Mouse (Mus musculus) monocyte, adult 5-6 weeks (primary cell): ENCODE data around the gene Nxnl1. TPM values are rescaled to one million over a fixed set of nuclear protein-coding genes. Genes with fewer than 3 reads are reported as not detected.
"Not testable (repeated sequence)": the region's sequence is repeated elsewhere in the genome, so short reads cannot be mapped to it uniquely, and the experiment has no call there.

ENCODE experiments used
- ATAC-seq: fragments of 153-309, 156-312 bp; replicated peaks from 2 replicates; pipeline ENCODE4 v1.8.0; 2017; ENCODE audit warnings: mild to moderate bottlenecking; ENCODE audit not compliant: low TSS enrichment, insufficient number of reproducible peaks, severe bottlenecking, poor library complexity, low FRiP score
- total RNA-seq: library from RNA; stranded (forward); fragments of 200-1000, 200-491, 200-594 nt; gene quantifications from 3 replicates; pipeline ENCODE4 v1.2.3, GENCODE M21; 2017

The Nxnl1 gene
- total RNA-seq, 1 experiment from 2014 or later: not detected

GRCm38 (mm10) chr8:71561401-71561800 lies 5.0 kb downstream of the Nxnl1 start:
- peak; percentile 42 for ATAC-seq

DNA sequence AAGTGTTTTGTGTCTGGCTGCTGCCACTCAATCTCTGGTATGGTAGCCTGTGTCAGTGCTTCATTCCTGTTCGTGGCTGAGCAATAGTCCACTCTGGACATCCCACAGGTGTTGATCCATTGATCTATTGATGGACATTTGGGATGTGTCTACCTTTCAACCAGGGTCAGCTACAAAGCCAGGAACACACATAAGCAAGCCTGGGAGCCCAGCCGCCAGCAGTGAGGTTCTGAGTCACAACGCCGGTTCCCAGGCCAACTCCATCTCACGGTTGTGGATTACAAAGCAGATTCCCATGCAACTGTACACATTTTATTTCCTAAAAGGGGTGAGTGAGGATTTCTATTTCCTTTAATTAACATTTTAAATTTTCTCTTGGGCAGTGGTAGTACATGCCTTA lies 5.6 kb downstream of the Nxnl1 start:
- no peak for ATAC-seq

GRCm38 (mm10) chr8:71560071-71560470 lies 6.3 kb downstream of the Nxnl1 start:
- ATAC-seq: no peak

GRCm38 (mm10) chr8:71558958-71559690 lies 7.3 kb downstream of the Nxnl1 start:
- peak; percentile 64 for ATAC-seq

DNA sequence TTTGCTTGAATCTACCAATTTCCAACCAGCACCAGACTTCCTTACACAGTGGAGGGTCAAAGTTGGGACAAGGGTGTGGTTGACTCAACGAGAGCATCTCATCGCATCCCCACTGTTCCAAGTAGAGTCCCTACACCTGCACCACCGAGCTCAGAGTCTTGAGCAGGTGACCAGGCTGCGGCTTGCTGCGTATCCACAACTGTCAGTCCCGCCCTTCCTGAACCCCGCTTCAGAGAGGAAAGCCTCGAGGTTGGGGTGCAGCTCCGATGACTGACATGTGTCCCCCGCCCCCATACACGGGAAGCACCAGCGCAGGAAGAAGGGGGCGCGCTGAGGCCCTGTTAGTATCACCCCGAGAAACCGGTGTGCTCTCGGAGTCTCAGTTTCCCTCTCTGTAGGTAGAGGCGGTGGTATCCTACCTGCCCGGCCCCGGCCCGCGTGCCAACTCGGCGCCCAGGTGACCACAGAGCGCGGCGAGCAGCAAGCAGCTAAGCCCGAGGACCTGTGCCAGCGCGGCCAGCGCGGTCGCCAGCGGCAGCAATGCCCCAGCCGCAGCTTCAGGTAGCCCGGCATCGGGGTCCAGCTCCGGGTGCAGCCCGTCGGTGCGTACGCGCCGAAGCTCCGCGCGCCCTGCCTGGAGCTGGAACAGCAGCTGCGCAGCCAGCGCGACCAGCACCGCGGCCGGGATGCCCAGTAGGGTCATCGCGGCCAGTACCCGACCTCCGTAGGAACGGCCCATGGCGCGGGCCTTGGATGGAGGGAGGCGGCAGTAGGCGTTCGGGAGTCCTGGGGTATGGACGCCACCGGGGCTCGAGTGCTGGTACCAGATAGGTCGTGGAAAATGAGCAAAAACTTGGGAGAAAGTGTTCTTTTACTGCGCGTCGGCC lies 8.1 kb downstream of the Nxnl1 start, which contains the start of gene Tmem221:
TSS of gene Tmem221 (minus strand) at position 801 of the 887 bp plus-strand sequence.
- no peak for ATAC-seq

- no peak for ATAC-seq
Measured at GRCm38 (mm10) chr8:71554644-71555043, 11.8 kb downstream of the Nxnl1 start.

DNA sequence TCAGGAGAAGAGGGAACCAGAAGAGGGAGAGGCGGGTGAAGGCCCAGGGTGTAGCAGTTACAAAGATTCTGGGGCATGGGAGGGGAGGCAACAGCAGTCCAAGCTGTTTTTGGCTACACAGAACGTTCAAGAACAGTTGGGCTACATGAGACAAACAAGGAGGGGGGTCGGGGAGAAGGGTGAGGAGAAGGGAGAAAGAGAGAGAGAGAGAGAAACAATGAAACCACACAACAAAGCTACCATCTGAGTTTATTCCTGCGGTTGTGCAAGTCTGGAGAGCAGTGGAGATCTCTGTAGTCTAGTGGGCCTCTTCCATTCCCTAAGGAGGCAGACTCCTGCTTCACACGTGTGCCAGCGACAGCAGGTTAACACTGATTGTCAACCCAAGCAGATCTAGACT lies 12.4 kb downstream of the Nxnl1 start:
- no peak for ATAC-seq

GRCm38 (mm10) chr8:71552770-71553169 lies 13.6 kb downstream of the Nxnl1 start:
- ATAC-seq: no peak

- ATAC-seq: no peak
Measured at GRCm38 (mm10) chr8:71550754-71551153, 15.6 kb downstream of the Nxnl1 start.

DNA sequence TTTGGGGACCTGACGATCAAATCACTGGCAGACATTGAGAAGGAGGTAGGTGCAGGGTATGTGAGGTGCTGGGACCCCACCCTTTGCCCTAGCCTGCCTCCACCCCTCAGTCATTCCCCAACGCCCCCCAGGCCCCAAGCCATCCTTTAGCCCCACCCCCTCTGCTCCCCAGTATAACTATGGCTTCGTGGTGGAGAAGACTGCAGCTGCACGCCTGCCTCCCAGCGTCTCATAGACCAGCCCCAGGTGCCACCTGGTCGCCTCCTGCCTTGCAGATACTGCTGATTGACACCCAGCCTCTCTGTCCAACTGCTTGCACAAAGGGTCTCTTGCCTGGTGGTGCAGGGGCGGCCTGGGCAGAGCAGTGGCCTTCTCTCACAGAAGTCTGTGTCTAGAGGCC lies 18.8 kb downstream of the Nxnl1 start:
- ATAC-seq: no peak

DNA sequence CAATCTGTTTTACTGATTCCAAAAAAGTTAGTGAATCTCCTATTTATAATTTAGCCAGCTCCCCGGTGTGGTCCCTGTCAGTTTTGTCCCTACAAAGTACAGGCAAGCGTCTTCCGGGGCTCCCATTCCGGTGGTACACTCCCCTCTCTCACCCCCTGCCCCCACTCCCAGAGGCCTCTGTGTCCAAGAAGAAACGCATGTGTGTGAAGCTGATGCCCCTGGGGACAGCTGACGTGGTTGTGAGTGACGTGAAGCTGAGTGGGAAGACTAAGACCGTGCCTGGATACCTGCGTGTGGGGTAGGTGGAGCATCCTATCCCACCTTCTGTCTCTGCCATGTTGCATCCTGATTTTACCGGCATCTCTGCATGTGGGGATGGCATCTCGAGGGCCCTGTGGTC lies 21.3 kb downstream of the Nxnl1 start:
- ATAC-seq: no peak

DNA sequence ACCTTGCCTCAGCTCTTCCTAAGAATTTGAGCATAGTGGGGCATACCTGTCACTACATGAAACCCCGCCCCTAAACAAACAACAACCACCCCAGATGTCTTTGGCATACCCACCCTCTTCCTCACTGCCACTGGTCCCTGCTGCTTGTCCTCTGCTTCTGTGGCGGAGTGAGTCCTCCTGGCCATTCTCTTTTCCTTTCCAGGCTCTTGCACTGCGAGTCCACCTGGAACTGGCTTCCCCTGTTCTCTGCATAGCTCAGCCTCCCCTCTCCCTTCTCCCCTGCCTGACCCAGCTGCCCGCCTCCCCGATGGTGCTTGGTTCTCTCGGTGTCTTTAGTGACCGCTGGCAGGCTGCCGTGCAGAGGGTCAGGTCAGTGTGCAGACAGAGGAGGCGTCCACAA lies 22.6 kb downstream of the Nxnl1 start:
- no peak for ATAC-seq

DNA sequence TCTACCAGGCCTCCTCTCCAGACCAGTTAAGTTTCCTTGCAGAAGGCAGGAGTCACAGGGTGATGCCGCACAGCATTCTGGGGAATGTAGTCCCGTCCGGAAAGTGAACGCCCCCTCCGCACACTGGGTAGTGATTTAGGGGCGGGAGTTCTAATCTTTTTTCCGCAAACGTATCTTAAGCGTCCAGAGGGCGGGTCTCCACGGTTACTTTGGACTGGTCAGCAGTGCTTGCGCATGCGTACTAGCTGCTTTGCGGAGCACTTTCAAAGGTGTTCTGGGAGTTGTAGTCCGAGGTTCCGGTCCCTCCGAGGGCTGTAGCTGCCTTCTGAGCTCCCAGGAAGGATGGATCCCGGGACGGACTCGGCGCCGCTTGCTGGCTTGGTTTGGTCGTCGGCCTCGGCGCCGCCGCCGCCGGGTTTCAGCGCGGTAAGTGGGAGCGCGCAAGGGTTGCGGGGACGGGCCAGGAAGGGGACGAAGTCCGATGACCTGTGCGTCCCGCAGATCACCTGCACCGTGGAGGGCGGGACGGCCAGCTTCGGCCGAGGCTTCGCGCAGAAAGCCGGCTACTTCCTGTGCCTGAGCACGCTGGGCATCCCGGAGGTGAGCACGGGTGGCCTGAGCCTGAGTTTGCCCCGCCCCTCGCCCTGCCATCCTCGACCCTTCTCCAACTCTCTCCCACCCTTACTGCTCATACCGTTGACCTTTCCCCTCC lies 23.6 kb downstream of the Nxnl1 start, which contains the start of gene Mvb12a:
TSS of gene Mvb12a (plus strand) at position 291 of the 712 bp plus-strand sequence.
- ATAC-seq: peak; percentile 95

- ATAC-seq: peak; percentile 88
Measured at GRCm38 (mm10) chr8:71537028-71537867, 29.2 kb downstream of the Nxnl1 start, which contains the start of gene Bst2. Gene Bst2 (minus strand): TSS chr8:71537456.

GRCm38 (mm10) chr8:71535663-71536062 lies 30.7 kb downstream of the Nxnl1 start:
- no peak for ATAC-seq

GRCm38 (mm10) chr8:71534263-71534810 lies 32.1 kb downstream of the Nxnl1 start:
- ATAC-seq: no peak

DNA sequence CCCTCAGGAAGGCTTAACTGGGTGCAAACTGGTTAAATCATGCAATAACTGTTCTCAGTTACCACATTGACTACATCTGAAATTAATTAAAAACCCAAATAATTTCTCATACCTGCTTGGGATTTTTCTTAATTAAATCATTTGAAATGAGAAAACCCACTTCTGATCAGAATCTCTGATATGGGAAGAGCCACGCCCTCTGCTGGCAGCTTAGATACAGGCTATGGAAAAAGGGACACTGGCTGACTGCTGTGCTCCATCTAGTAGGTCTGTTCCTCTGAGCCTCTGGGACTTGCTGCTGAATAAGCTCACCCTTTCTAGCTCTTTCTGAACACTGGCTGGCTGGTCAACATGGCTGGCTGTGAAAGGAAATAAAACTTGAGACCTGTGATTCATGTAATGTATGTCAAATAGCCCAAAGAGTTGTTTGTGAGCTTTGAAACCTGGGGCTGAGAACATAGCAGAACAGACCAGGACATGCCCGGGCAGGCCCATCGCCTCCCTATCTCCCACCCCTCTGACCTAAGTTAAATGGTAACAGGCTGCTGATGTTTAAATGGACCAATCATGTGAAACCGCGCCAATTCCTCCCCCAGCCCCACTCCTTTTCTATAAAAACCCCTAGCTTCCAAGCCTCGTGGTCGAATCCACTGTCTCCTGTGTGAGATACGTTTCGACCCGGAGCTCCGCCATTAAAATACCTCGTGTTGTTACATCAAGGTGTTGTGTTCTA lies 35.5 kb downstream of the Nxnl1 start:
- not testable (repeated sequence) for ATAC-seq
